Mouse (Mus musculus) lung, adult 10 weeks (tissue): ENCODE measurements around the gene Slco1a5. TPM values are rescaled to one million over a fixed set of nuclear protein-coding genes. Genes with fewer than 3 reads are reported as not detected.

ENCODE experiments used
- polyA plus RNA-seq: library from polyadenylated mRNA; stranded (reverse); fragments of 350-450 nt; fragmentation: Illumina TruSeq; extraction: RNeasy Lipid Tissue Mini Kit (QIAGEN cat#74804); gene quantifications from one replicate; pipeline ENCODE4 v1.2.3, GENCODE M21; 2014; ENCODE audit warnings: low read depth, low replicate concordance; ENCODE audit not compliant: insufficient read depth

Gene Slco1a5
- polyA plus RNA-seq = 1.1 TPM

GRCm38 (mm10) chr6:142322881-142323280, at the start of gene Slco1a5:
TSS of gene Slco1a5 (minus strand) at chr6:142322981.

DNA sequence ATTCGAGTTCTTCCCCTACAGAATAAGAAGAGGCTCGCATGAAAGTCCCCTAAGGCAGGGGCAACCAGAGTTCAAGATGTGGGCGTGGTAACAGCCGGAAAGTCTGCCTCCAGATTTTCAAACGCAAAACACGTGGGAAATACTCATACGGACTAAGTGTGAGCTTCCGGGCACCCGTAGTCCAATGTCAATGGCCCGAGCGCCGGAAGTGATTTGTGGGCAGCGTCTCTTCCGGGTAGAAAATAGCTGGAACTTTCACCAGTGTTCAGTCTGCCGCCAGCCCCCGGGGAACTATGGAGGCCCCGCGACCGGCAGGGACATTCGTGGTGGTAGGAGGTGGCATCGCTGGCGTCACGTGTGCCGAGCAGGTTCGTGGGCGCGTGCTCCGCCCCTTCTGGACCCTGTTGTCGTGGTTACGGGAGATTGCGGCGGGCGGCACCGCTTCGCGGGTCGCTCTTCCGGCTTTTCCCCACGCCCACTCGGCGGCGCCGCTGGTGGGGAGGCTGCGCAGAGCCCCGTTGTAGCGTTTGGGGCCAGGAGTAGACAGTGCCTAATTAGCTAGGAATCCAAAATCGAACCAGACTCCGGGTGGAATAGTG, 22.8 kb upstream of the Slco1a5 start, which contains the start of gene Pyroxd1:
TSS of gene Pyroxd1 (plus strand) at position 215 of the 599 bp plus-strand sequence.

GRCm38 (mm10) chr6:142298098-142298497, 24.7 kb downstream of the Slco1a5 start, which contains the start of gene Iapp:
TSS of gene Iapp (plus strand) at chr6:142298423.

GRCm38 (mm10) chr6:142208421-142208820, 114.4 kb downstream of the Slco1a5 start, which contains the start of gene Slco1a6:
TSS of gene Slco1a6 (minus strand) at chr6:142208521.

Other genes with a start within 250 kb of the Slco1a5 start
- not detected for gene Slco1a6, start 114.5 kb downstream of the Slco1a5 start, polyA plus RNA-seq
- gene Iapp, start 24.6 kb downstream of the Slco1a5 start, polyA plus RNA-seq = not detected
- 5.6 TPM for gene Pyroxd1, start 22.7 kb upstream of the Slco1a5 start, polyA plus RNA-seq
- 9.8 TPM for gene Recql, start 64.1 kb upstream of the Slco1a5 start, polyA plus RNA-seq
- gene Golt1b, start 64.2 kb upstream of the Slco1a5 start, polyA plus RNA-seq = 20.6 TPM
- 0.65 TPM for gene Spx, start 90.5 kb upstream of the Slco1a5 start, polyA plus RNA-seq
- 0.49 TPM for gene Gys2, start 150.1 kb upstream of the Slco1a5 start, polyA plus RNA-seq
- gene Ldhb, start 185.0 kb upstream of the Slco1a5 start, polyA plus RNA-seq = 306 TPM
- 7.5 TPM for gene Kcnj8, start 248.6 kb upstream of the Slco1a5 start, polyA plus RNA-seq